Mouse (Mus musculus): ENCODE data around the gene Rapgef5. TPM values are rescaled to one million over a fixed set of nuclear protein-coding genes. Genes with fewer than 3 reads are reported as not detected.

Rapgef5 gene
- total and polyA plus RNA-seq, 3 experiments = 4.2 to 6.8 (median 4.8) TPM

GRCm38 (mm10) chr12:117686732-117687131, 170.5 kb downstream of the Rapgef5 start:
- in situ Hi-C loops (cut with MboI; ENCODE audit: low pct_ligation_motif_present, low pct_unique_long_range_greater_than_20kb, low sequenced_read_pairs) = no loop called here

DNA sequence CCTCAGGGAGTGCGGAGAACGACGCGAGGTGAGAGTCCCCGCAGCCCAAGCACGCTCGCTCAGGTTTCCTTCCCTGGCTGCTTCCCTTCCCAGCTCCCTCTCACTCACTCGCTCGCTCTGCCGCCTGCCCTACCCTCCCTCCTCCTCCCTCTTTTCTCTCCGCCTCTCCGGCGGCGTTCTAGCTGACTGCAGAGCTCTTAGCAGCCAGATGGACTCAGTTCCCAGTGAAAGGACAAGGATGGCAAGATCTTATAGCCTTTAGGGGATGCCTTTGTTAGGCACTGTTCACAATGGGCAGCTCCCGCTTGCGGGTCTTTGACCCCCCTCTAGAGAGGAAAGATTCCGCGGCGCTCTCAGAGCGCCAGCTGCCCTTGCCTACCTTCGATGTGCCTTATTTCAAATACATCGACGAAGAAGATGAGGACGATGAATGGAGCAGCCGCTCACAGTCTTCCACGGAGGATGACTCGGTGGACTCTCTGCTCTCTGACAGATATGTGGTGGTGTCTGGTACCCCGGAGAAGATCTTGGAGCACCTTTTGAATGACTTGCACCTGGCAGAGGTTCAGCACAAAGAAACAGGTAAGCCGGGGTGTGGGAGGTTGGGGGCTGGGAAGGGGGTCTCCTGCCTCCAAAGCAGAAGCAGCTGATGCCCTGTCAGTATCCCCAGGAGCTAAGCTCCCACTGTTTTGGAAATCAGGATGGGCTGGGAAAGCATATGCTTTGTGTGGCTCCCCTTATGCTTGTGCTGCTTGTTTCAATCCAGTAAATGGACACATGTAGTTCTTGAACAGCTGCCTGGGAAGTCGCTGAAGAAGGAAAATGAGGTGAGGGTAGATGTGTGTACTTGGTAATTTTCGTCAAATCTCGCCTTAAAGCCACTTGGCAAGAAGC, 172.6 kb downstream of the Rapgef5 start:
- dilution Hi-C loops (cut with MboI; ENCODE audit: extremely low pct_ligation_motif_present, extremely low pct_unique_long_range_greater_than_20kb, low sequenced_read_pairs) = no loop called here
- in situ Hi-C loops (cut with MboI; ENCODE audit: low pct_ligation_motif_present, low pct_unique_long_range_greater_than_20kb, low sequenced_read_pairs) = no loop called here
- H3K79me2 ChIP-seq (replicated peaks; ENCODE audit: control insufficient read depth, extremely low read depth, insufficient read depth, poor library complexity, severe bottlenecking) = no peaks in the 10 kb centered on the region
- H3K27ac ChIP-seq (ENCODE audit: insufficient read depth, low read depth) = no peak overlapping the region
- peaks cover 2 to 7% of the 10 kb centered on the region in 2 experiments for H3K4me1 ChIP-seq (ENCODE audit: control insufficient read depth in 1 of 2, insufficient read depth in 2 of 2)
- no peak for DNase-seq (ENCODE audit: extremely low read depth)
- H3K36me3 ChIP-seq (replicated peaks in 1 of 2; ENCODE audit: control insufficient read depth in 1 of 2, insufficient read depth in 1 of 2, low read length in 1 of 2) = peaks cover 0 to 3% of the 10 kb centered on the region in 2 experiments
- no peak for TF ChIP-seq POLR2A (IDR thresholded peaks at IDR 0.05; ENCODE audit: low read depth, low read length)
- no peak for TF ChIP-seq JUND (conservative IDR thresholded peaks at IDR 0.05; ENCODE audit: low read depth, low read length)
- TF ChIP-seq MAFK (IDR thresholded peaks at IDR 0.05; ENCODE audit: insufficient replicate concordance, low read length) = no peak
- TF ChIP-seq ETS1 (conservative IDR thresholded peaks at IDR 0.05; ENCODE audit: low read depth, low read length) = no peak
- TF ChIP-seq ZKSCAN1 (IDR thresholded peaks at IDR 0.05; ENCODE audit: borderline replicate concordance, low read depth, low read length) = no peak
- TF ChIP-seq MEF2A (IDR thresholded peaks at IDR 0.05; ENCODE audit: borderline replicate concordance, low read depth, low read length) = no peak
- TF ChIP-seq GABPA (IDR thresholded peaks at IDR 0.05; ENCODE audit: insufficient replicate concordance, low read depth, low read length) = no peak
- TF ChIP-seq MXI1 (IDR thresholded peaks at IDR 0.05; ENCODE audit: low read depth, low read length) = no peak
- no peak for TF ChIP-seq ZNF384 (IDR thresholded peaks at IDR 0.05; ENCODE audit: low read depth, low read length)
- TF ChIP-seq POLR2AphosphoS2 (IDR thresholded peaks at IDR 0.05; ENCODE audit: low read depth, low read length) = no peak
- no peaks in the 10 kb centered on the region for H3K9me3 ChIP-seq (replicated peaks; ENCODE audit: low read length)
- no peaks in the 10 kb centered on the region for H3K27me3 ChIP-seq (replicated peaks)
- no peak overlapping the region for H3K9ac ChIP-seq (ENCODE audit: insufficient read depth, low read depth)
- H3K4me2 ChIP-seq (ENCODE audit: insufficient read depth, low read depth, poor library complexity, severe bottlenecking) = no peak overlapping the region
- H3K4me3 ChIP-seq (replicated peaks in 1 of 3; ENCODE audit: low read depth in 2 of 3, low read length in 2 of 3, poor library complexity in 1 of 3) = no peak overlapping the region

More at GRCm38 (mm10) chr12:117686732-117687131, 170.5 kb downstream of the Rapgef5 start:
- no peak overlapping the region for H3K27ac ChIP-seq (ENCODE audit: insufficient read depth, low read depth)
- H3K4me1 ChIP-seq (ENCODE audit: control insufficient read depth in 1 of 2, insufficient read depth in 2 of 2) = peaks cover 9 to 12% of the 10 kb centered on the region in 2 experiments
- no peak overlapping the region for H3K4me3 ChIP-seq (replicated peaks in 1 of 3; ENCODE audit: low read depth in 2 of 3, low read length in 2 of 3, poor library complexity in 1 of 3)
- no peak overlapping the region for H3K4me2 ChIP-seq (ENCODE audit: insufficient read depth, low read depth, poor library complexity, severe bottlenecking)
- no peaks in the 10 kb centered on the region for H3K9me3 ChIP-seq (replicated peaks; ENCODE audit: low read length)
- H3K36me3 ChIP-seq (replicated peaks in 1 of 2; ENCODE audit: control insufficient read depth in 1 of 2, insufficient read depth in 1 of 2, low read length in 1 of 2) = peaks cover 0 to 5% of the 10 kb centered on the region in 2 experiments
- no peaks in the 10 kb centered on the region for H3K79me2 ChIP-seq (replicated peaks; ENCODE audit: control insufficient read depth, extremely low read depth, insufficient read depth, poor library complexity, severe bottlenecking)
- H3K27me3 ChIP-seq (replicated peaks) = no peaks in the 10 kb centered on the region
- no peak for TF ChIP-seq HCFC1 (IDR thresholded peaks at IDR 0.05; ENCODE audit: low read depth, low read length)
- no peak for TF ChIP-seq RCOR1 (conservative IDR thresholded peaks at IDR 0.05; ENCODE audit: low read depth, low read length)
- no peak for TF ChIP-seq TBP (conservative IDR thresholded peaks at IDR 0.05; ENCODE audit: low read depth, low read length)
- TF ChIP-seq MAX (IDR thresholded peaks at IDR 0.05; ENCODE audit: low read length) = no peak
- TF ChIP-seq JUND (conservative IDR thresholded peaks at IDR 0.05; ENCODE audit: low read depth, low read length) = no peak
- no peak for TF ChIP-seq NRF1 (IDR thresholded peaks at IDR 0.05; ENCODE audit: low read depth, low read length)
- no peak for TF ChIP-seq KAT2A (IDR thresholded peaks at IDR 0.05; ENCODE audit: insufficient replicate concordance, low read length)
- no peak for TF ChIP-seq CTCF (conservative IDR thresholded peaks at IDR 0.05 in 1 of 2, IDR thresholded peaks at IDR 0.05 in 1 of 2; ENCODE audit: low read depth in 2 of 2, low read length in 2 of 2)
- TF ChIP-seq USF2 (conservative IDR thresholded peaks at IDR 0.05; ENCODE audit: low read depth, low read length) = no peak
- no peak for TF ChIP-seq SMC3 (IDR thresholded peaks at IDR 0.05; ENCODE audit: low read depth, low read length)
- no peak for TF ChIP-seq JUN (IDR thresholded peaks at IDR 0.05; ENCODE audit: insufficient read depth, low read depth, low read length)
- no peak for TF ChIP-seq IRF4 (IDR thresholded peaks at IDR 0.05; ENCODE audit: low read depth, low read length)
- TF ChIP-seq RAD21 (IDR thresholded peaks at IDR 0.05; ENCODE audit: low read depth, low read length) = no peak
- no peak for TF ChIP-seq ETS1 (conservative IDR thresholded peaks at IDR 0.05; ENCODE audit: low read depth, low read length)
- TF ChIP-seq MXI1 (IDR thresholded peaks at IDR 0.05; ENCODE audit: low read depth, low read length) = no peak
- no peak for DNase-seq (ENCODE audit: extremely low read depth)
- dilution Hi-C loops (cut with MboI; ENCODE audit: extremely low pct_ligation_motif_present, extremely low pct_unique_long_range_greater_than_20kb, low sequenced_read_pairs) = no loop called here
- H3K9ac ChIP-seq (ENCODE audit: insufficient read depth, low read depth) = no peak overlapping the region

All from CH12.LX (cell line).